Mouse (Mus musculus): ENCODE results near the gene Polr3b. TPM values are rescaled to one million over a fixed set of nuclear protein-coding genes. Genes with fewer than 3 reads are reported as not detected.

Gene Polr3b
- polyA plus RNA-seq, 1 experiment from 2014 or later = 21.7 TPM

DNA sequence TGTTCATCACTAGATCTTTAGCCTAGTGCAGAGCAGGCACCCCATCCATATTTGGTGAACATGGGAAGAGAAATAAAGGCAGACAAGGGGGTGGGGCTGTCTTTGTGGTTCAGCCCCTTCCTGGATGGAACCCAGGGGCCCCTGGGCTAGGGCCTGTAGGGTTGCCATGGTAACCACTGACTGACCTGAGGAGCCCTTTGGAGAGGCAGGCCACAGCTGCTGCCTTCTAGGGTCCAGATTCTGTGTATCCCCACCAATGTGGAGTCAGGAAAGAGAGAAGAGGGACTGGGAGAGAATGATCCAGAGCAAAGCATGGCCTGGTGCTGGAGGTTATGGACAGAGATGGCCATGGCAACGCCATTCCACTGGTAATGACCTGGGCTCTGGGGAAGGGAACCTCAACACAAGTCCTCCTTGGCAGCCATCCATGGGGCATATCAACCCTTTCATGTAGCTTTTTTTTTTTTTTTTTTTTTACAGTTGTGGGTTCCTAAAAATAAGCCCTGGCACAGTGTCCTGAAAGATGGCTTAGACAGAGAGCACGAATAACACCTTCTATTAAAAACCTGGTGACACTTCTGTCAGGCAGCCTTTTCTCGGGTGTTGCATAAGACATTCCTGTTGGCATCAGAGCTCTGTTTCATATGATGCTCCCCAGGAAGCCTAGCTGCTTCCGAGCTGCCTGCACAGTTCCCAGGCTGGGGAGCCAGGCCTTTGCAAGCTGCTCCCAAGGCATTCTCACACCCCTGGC is 150.5 kb downstream of the Polr3b start:
- Histone ChIP-seq H3K9me3 (ENCODE audit: control insufficient read depth, low read length) (no peaks in the 10 kb centered on the region), H3K4me3 (ENCODE audit: low read length) (no peak overlapping the region), H3K4me2 (replicated peaks; ENCODE audit: low read depth, low read length) (no peak overlapping the region), H3K4me1 (ENCODE audit: control insufficient read depth, insufficient read depth, low read length) (no peaks in the 10 kb centered on the region), H3K27ac (ENCODE audit: low read depth, low read length) (no peak overlapping the region), H3K36me3 (ENCODE audit: control insufficient read depth, insufficient read depth, low read length) (no peaks in the 10 kb centered on the region), H3K9ac (ENCODE audit: low read depth, low read length) (no peak overlapping the region), H3K27me3 (ENCODE audit: control insufficient read depth, insufficient read depth, low read length) (no peaks in the 10 kb centered on the region)
- WGBS = 88% methylated on average over 4 of the region's 4 CpGs
- no peak for ATAC-seq (ENCODE audit: low FRiP score, low TSS enrichment)

GRCm38 (mm10) chr10:84773889-84774288 is 151.8 kb downstream of the Polr3b start:
- Histone ChIP-seq H3K4me3 (ENCODE audit: low read length) (no peak overlapping the region), H3K27ac (ENCODE audit: low read depth, low read length) (no peak overlapping the region), H3K4me1 (ENCODE audit: control insufficient read depth, insufficient read depth, low read length) (no peaks in the 10 kb centered on the region), H3K4me2 (replicated peaks; ENCODE audit: low read depth, low read length) (no peak overlapping the region), H3K27me3 (ENCODE audit: control insufficient read depth, insufficient read depth, low read length) (no peaks in the 10 kb centered on the region), H3K9me3 (ENCODE audit: control insufficient read depth, low read length) (no peaks in the 10 kb centered on the region), H3K9ac (ENCODE audit: low read depth, low read length) (no peak overlapping the region), H3K36me3 (ENCODE audit: control insufficient read depth, insufficient read depth, low read length) (no peaks in the 10 kb centered on the region)
- no peak for ATAC-seq (ENCODE audit: low FRiP score, low TSS enrichment)
- 89% methylated on average over 4 of the region's 4 CpGs for WGBS

DNA sequence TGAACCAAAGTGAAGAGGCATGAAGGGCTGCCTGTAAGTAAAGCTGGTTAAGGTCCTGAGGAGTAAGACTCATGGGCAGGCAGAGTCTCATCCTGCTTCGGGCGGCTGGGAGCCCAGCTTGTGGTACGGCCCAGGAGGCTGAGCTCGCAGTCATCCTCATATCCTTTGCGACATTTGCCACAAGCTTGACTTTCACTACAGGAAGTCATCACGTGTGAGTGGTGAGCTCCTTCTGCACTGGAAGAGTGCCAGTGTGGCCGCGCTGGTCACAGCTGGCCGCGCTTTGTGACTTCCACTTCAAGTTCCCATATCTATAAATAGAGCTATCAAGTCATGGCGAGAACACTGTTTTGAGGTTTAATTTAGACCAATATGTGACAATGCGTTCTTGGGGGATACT is 152.5 kb downstream of the Polr3b start:
- no peak overlapping the region for H3K9ac ChIP-seq (ENCODE audit: low read depth, low read length)
- 79% methylated on average over 12 of the region's 12 CpGs for WGBS
- no peaks in the 10 kb centered on the region for H3K36me3 ChIP-seq (ENCODE audit: control insufficient read depth, insufficient read depth, low read length)
- no peak overlapping the region for H3K4me3 ChIP-seq (ENCODE audit: low read length)
- no peak for ATAC-seq (ENCODE audit: low FRiP score, low TSS enrichment)
- no peaks in the 10 kb centered on the region for H3K9me3 ChIP-seq (ENCODE audit: control insufficient read depth, low read length)
- no peak overlapping the region for H3K27ac ChIP-seq (ENCODE audit: low read depth, low read length)
- no peaks in the 10 kb centered on the region for H3K27me3 ChIP-seq (ENCODE audit: control insufficient read depth, insufficient read depth, low read length)
- H3K4me2 ChIP-seq (replicated peaks; ENCODE audit: low read depth, low read length) = no peak overlapping the region
- H3K4me1 ChIP-seq (ENCODE audit: control insufficient read depth, insufficient read depth, low read length) = no peaks in the 10 kb centered on the region

Other genes with a start within 250 kb of the Polr3b start
- gene Nuak1, start 181.7 kb upstream of the Polr3b start, polyA plus RNA-seq (2014; fragmentation: Nextera tagmentation; extraction: Ambion mirVana) = 3.0 and 4.1 TPM in 2 replicates
- gene Ckap4, start 88.2 kb upstream of the Polr3b start, polyA plus RNA-seq (2014; fragmentation: Nextera tagmentation; extraction: Ambion mirVana) = 87.6 and 121 TPM in 2 replicates
- gene Tcp11l2, start 45.7 kb upstream of the Polr3b start, polyA plus RNA-seq (2014; fragmentation: Nextera tagmentation; extraction: Ambion mirVana) = 6.5 and 11.3 TPM in 2 replicates
- 0.17 and 0.19 TPM in 2 replicates for gene Rfx4, start 133.8 kb downstream of the Polr3b start, polyA plus RNA-seq (2014; fragmentation: Nextera tagmentation; extraction: Ambion mirVana)